Mouse (Mus musculus): ENCODE results near the gene Zfp787.
"Not testable (repeated sequence)": the region's sequence is repeated elsewhere in the genome, so short reads cannot be mapped to it uniquely, and the experiment has no call there.

Zfp787 gene

DNA sequence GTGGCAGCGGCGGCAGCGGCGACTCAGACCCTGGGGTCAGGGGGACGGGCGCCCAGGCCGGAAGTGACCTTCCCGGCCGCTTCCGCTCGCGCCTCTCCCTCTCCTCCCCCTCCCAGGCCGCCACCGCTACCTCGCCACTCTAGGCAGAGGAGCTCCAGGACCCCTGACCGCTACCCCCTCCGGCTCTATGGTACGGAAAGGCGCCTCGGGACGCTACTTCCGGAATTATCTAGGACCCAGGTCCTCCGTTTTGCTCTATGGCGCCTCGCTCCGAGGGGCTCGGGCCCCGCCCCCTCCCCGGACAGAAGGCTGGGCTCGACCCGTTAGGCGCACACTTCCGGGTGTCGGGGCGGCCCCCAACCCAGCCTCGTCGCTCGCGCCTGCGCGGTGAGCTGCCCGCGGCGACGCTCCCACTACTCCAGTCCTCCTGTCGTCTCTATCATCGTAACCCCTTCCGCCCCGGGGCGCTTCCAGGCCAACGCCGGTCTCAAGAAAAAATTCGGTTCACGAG, at the start of gene Zfp787:
Zfp787 (minus strand) TSS at position 97 of the 511 bp plus-strand sequence.
- peak; percentile 98 for DNase-seq

GRCm38 (mm10) chr7:6204200-6204599, 48.4 kb upstream of the Zfp787 start:
- DNase-seq: no peak

GRCm38 (mm10) chr7:6196790-6197189, 41.0 kb upstream of the Zfp787 start, which contains the start of gene Galp:
Gene Galp (plus strand): TSS chr7:6197090.
- no peak for DNase-seq

- DNase-seq: no peak
These were observed 40.0 kb upstream of the Zfp787 start for GRCm38 (mm10) chr7:6195777-6196176.

DNA sequence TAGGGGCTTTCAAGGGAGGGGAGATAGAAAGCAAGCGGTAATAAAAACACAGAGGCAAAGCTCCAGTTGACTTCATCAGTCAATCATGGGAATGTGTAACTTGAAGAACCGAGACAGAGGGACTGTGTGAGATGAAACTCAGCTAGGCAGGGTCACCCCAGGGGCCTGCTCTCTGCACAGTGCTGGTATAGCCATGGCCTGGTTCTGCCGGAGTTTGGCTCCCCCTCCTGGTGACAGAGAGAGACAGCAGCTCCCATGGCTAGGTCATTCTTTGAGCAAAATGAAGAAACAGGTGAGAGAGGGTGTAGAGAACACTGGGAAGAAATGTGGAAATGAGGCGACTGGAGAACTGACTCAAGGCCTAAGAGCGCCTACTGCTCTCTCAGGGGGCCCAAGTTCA, 38.3 kb upstream of the Zfp787 start:
- DNase-seq: peak; percentile 75

DNA sequence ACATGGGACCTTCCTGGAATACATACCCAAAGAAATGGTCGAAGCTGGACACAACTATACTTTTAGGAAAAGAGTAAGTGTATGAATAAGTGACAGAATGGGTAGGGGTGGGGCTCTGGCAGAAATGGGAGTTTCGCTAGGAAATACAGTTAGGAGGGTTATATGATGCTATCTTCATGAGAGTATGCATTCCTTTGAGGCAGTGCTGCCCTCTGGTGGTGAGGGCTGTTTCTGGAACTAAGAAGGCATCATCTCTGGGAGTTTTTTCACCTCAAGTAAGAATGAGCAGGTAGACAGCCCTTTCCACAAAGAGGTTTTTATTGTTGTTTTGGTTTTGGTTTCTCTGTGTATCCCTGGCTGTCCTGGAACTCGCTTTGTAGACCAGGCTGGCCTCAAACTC, 35.6 kb upstream of the Zfp787 start:
- peak; percentile 92 for DNase-seq

DNA sequence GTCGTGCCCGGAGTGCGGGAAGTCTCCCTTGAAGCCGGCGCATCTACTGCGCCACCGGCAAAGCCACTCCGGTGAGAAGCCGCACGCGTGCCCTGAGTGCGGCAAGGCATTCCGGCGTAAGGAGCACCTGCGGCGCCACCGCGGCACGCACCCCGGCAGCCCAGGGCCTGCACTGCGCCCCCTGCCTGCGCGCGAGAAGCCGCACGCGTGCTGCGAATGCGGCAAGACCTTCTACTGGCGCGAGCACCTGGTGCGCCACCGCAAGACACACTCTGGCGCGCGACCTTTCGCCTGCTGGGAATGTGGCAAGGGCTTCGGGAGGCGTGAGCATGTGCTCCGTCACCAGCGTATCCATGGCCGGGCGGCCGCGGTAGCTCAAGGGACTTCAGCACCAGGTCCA, 33.7 kb upstream of the Zfp787 start:
- DNase-seq: no peak

DNA sequence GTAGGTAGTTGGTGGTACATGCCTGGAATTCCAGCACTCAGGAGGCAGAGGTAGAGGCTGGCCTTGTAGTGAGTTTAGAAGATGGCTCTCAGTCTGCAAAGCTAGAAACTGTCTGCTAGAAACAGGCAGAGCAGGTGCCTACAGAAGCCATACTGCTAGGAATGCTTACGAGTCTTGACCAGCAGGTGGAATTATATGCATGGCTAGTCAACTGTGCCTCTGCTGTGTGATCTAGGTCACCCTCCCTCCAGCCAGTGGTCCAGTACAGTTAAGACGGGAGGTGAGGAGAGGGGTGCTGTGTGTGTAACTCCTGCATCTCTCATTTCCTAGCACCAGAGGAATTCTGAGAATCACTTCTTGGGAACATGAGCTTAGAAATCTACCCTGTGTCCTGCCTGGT, 31.0 kb upstream of the Zfp787 start:
- no peak for DNase-seq

DNA sequence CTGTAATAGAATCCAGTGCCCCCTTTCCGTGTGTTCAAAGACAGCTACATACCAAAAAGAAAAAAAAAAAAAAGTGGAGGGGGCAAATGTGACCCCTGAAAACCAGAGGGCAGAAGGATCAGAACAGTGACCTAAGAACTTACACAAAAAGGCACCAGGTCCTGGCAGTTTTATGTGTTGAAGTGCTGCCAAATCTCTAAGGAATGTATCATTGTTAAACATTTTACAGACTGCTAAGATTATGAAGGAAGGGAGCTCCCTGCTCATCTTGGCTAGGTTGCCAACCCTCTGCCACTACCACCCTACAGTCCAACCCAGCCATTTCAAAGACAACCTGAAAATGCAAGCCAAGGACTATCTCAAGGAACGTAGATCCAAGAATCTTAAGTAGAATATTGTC, 30.4 kb upstream of the Zfp787 start:
- DNase-seq: no peak

- no peak for DNase-seq
These were observed 29.6 kb upstream of the Zfp787 start for GRCm38 (mm10) chr7:6185391-6185790.

GRCm38 (mm10) chr7:6184521-6184920, 28.7 kb upstream of the Zfp787 start:
- DNase-seq: no peak

- no peak for DNase-seq
These were observed 28.0 kb upstream of the Zfp787 start for GRCm38 (mm10) chr7:6183802-6184201.

DNA sequence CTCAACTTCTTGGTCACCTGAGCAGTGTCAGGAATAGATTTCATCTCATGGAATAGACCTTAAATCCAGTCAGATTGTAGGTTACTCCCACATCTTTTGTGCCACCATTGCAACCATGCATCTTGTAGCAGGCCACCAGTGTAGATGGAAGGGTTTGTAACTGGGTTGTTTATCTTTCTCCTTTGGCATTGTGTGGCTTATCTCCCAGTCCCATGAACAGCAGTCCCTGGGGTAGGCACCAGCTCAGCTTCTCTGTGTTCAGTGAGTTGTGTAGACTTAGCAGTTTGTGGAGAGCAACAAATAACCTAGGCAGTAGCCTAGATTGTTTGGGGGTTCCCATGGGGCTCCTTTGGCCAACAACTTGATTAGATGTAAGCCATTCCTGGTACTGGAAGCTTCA, 27.1 kb upstream of the Zfp787 start:
- DNase-seq: no peak

- DNase-seq: no peak
These were observed 23.2 kb upstream of the Zfp787 start for GRCm38 (mm10) chr7:6179013-6179412.

DNA sequence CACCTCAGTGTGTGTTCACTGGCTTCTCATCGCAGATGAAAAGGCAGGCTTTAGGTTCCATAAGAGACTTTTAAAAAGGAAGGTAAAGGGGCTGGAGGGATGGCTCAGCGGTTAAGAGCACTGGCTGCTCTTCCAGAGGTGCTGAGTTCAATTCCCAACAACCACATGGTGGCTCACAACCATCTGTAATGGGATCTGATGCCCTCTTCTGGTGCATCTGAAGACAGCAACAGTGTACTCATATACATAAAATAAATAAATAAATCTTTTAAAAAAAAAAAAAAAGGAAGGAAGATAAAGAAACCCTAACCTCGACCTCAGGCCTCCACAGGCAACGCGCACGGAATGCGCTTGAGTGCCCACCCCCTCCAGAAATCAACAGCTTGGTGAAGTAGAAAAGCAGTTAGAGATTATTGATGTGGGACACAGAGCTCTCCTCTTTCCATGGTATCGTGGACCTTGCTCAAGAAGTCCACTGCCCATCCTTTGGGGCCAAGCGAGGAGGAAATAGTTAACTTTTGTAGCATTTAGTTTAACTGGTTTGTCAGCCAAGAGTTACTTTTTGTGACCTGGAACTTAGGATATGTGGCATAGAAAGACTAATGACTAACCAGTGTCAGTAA, 18.7 kb upstream of the Zfp787 start:
- not testable (repeated sequence) for DNase-seq

GRCm38 (mm10) chr7:6173872-6174271, 18.1 kb upstream of the Zfp787 start:
- no peak for DNase-seq

DNA sequence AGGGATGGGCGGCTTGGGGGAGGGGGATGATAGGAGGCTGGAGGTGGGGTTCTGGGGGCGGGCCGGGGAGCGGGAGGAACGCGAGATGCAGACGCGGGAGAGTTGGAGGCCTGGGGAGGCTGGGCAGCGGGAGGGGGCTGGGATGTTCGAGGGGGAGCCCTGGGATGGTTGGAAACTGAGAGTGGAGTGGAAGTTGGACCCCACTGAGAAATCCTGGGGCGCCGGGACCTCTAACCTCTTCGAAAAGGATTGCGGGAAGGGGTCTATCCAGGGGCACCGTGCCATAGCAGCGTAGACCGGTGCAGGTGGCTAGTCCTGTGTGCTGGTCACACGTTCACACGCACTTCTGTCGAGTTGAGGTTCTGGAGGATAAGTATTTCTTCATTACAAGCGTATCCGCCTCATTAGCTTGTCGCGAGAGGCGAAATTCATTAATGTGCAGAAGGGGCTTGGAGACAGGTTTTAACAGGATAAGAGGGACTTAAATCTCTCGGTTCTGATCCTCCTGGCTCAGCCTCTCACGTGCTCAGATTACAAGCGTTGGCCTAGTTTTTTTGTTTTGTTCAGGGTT, 17.0 kb upstream of the Zfp787 start:
- DNase-seq: no peak

GRCm38 (mm10) chr7:6172006-6172649, 16.3 kb upstream of the Zfp787 start, which contains the start of gene Zfp444:
Gene Zfp444 (plus strand): TSS chr7:6172226.
- DNase-seq: peak; percentile 98

DNA sequence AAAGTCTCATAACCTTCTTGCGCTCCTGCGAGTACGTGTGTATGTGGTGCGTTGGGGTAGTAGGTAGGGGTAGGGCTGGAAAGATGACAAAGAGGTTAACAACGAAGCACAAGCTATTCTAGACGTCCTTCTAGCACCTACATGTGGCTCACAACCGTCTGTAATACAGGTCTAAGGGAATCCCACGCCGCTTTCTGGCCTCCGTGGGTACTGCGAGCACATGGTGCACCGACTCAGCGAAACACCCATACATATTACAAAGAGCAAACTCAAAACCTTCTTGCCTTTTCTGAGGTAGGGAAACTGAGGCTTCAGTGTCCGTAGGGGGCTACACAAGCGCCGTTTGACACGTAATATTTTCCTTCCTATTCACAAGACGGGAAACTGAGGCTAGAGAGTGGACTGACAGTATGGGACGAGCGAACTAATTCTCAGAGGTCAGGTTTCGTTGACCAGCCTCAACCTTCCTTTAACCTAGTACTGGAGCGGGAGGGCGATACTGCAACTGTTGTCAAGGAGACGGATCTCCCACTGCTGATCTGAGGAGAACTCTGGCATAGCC, 15.7 kb upstream of the Zfp787 start:
- peak; percentile 83 for DNase-seq

DNA sequence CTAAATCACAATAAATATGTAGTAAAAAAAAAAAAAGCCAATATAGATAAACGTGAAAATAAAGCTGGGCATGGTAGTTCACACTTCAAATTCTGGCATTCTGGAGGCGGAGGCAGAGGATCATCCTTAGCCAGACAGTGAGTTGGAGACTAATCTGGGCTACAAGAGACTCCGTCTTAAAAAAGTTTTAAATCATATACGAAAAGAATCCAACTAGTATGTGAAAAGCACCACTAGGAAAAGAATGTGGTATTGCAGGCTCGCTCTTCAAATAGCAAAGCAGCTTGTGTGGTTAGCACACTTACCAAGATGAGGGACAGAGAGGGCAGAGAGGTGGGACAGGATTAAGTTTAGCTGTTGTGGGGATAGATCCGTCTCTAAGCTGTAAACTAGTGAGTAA, 15.1 kb upstream of the Zfp787 start:
- DNase-seq: no peak

GRCm38 (mm10) chr7:6170391-6170790, 14.6 kb upstream of the Zfp787 start:
- DNase-seq: no peak

GRCm38 (mm10) chr7:6169403-6169802, 13.6 kb upstream of the Zfp787 start:
- no peak for DNase-seq

DNA sequence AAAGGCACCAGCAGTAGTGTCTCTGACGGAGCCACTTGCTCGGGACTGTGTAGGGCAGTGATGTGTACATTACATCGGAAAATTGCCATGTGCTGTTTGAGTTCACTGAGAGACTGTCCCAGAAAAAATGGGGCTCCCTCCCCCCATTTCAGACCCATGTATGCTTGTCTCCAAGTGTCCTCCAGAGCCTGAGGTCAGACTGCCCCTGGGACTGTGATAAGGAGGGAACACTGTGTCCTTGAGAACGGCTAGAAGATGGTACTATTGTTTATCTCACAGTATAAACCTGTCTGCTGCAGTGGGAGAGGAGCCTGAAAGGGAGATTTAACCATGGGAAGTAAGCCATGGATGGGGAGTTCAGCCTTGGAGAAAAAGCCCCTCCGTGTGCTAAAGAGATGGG, 8.9 kb upstream of the Zfp787 start:
- no peak for DNase-seq

GRCm38 (mm10) chr7:6162172-6162571, 6.4 kb upstream of the Zfp787 start:
- DNase-seq: no peak

Data from thymus, postnatal 4 days (tissue).